Mouse (Mus musculus) cerebellum, postnatal 14 days (tissue): ENCODE measurements around the gene Nlrc5.
"Not testable (repeated sequence)": the region's sequence is repeated elsewhere in the genome, so short reads cannot be mapped to it uniquely, and the experiment has no call there.

ENCODE experiments used
- DNase-seq, 2 experiments: peaks; one replicate each; pipeline ENCODE4 v3.0.0; 2021; ENCODE audit warnings: mixed read lengths in 2 of 2

The Nlrc5 gene

DNA sequence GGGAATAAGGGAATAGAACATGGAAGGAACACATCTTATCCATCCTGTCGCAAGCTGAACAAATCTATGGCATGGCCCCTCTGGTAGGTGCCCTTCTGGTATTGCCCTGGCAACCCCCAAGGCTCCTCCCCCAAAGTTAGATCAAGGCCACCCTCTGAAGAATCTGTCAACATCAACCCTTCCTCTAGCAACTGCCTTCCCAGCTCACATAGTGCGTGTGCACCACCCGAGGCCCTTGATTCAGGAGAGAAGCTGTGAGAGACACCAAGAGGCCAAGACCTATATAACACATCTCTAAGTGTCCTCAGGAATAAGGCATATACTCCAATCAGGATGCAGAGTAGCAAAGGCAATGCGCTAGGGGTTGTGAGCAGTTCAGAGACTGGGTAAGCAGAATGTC lies 11.9 kb upstream of the Nlrc5 start:
- no peak for DNase-seq

DNA sequence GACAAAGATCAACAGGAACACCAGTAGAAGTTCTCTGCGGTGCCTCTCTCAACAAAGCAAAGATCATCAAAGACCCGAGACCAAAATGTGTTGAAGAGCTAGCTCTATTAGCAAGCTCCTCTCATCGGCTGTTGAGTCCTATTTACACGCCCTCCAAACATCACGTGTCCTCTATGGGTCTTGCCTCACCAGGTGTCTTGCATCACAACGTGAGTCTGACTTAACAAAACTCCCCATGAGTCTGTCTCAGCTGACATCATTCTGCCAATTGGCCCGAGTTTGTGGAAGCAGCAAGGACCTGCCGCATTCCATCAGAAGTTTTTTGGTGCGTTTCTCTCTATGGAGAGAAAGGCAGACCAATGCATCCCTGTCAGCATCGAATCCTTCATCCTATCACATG lies 6.2 kb upstream of the Nlrc5 start:
- DNase-seq = no peak

DNA sequence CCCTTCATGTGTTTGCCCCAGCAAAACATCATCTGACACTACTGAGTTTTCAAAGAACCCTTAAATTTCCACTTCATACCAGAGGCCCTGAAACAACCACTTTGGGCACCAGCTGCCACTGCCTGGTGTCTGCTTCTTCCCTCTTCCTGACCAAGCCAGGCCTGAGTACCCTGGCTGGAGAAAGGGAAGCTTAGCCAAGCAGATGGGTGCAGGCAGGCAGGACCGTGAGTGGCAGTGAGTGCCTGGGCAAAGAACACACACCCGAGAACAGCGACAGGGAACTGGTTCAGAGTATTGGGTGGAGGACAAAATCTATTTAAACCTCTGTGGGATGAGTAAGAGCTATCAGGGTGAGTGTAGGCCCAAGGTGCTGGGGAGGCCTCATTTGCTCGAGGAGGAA lies 5.7 kb upstream of the Nlrc5 start:
- no peak for DNase-seq

DNA sequence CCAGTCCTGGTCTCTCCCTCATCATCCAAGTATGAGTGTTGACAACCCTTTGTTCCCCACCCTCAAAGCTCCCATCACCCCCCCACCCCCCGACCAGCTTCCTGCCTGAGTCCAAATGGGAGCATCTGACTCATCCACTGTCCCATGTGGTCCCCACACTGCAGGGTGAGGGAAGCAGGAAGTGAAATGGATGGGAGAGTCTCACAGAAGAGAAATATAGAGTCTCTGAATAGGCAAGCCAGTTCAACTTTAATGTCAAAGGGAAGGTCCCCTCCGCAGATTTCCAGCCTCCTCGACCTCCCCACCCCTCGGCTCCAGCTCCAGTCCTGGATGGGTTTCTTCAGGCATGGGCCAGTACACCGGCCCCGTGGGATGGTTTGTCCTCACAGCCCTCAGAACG lies 4.8 kb upstream of the Nlrc5 start:
- no peak for DNase-seq

DNA sequence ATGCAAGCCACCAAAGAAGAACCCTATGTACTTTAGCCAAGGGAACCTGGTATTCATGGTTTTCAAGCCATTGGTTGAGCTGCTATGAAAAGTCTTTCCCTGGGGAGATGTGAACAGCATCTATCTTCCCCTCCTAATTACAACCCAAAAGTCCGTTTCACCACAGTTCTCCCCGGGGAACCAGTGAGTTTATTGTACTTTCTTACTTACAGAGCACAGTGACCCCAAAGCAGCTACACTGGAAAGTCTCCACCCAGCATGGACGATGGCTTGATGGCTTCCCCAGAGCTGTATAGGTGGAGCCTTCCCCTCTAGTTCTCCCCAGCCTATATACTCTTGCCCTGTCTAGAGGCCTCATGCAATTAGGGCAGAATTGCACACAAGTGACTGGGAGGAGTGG lies 1.9 kb upstream of the Nlrc5 start:
- no peak for DNase-seq

DNA sequence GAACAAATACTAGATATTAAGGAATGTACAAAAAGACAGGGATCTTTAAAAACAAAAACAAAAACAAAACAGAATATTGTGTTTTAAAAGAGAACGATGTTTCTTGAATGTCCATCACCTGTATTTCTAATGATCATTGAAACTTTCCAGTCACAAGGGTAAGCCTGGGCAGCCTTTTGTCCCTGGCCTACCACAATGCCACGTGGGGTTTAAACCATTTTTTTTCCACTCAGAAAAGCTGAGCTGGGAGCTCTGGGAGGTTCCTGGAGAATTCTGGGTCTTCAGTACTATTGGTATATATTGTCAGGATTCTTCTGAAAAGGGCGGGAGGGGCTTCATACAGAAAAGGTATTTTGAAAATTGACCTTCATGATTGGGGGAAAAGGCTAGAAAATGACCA lies 802 bp downstream of the Nlrc5 start:
- no peak for DNase-seq

DNA sequence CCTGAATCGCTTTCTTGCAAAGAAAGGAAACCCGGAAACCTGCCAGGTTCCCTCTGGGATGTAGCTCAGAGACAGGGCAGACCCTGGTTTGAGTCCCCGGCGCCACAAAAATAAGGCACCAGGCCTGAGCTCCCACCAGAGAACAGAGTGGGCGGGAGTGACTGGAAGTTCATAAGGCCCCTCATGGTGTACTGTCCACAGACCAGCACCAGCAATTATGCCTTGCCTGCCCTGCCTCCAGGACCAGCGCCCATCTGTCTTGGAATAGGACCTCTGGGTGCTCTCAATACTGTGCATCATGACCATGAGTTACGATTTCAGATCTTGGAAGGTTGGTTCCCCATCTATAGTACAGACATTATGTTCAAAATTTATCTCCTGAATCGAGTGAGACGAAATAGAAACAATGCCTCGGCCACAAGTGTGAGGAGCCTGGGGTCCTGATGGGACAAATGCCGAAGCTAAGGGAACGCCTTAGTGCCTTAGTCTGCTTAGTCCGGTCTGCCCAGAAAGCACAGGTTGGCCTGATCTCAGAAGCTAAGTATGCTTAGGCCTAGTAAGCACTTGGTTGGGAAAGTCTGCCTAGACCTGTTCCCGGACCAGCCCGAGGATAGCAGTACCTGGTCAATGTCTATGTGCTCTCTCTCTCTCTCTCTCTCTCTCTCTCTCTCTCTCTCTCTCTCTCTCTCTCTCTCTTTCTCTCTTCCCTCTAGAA lies 1.4 kb downstream of the Nlrc5 start:
- no peak for DNase-seq

DNA sequence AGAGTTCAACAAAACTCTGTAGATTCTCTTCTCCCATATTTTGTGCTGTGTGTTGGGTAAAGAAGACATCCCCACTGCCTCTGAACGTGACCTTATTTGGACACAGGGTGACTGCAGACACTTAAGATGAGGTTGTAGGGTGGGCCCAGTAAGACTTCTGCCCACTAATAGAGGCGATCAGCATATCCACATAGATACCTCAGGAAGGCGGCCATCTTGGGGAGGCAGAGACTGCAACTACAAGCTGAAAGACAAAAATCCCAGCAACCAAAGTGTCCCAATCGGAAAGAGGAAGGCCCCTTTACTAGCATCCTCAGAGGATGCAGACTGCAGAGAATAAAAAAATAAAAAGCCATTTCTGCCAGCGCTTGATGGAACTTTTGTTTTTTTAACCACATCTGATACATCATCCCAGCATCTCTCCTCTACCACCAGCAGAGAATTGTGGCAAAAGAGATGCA lies 2.0 kb downstream of the Nlrc5 start:
- DNase-seq = no peak

DNA sequence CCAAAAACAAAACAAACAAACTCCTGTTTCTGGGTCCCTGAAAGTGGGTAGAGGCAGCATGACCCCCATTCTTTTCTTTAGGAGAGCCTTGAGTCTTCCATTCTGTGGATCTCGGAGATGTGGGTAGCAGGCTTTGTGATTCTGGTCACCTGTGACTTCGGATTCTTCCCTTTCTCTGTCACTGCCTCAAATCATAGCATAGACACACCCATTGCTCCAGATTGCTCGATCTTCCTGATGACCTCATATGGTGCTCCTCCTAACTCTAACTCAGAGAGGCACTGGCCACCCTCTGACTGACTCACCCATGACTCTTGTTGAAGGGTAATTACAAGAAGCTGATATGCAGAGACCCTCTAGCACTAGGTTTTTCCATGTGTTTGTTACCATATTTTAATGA lies 2.7 kb downstream of the Nlrc5 start:
- no peak for DNase-seq

DNA sequence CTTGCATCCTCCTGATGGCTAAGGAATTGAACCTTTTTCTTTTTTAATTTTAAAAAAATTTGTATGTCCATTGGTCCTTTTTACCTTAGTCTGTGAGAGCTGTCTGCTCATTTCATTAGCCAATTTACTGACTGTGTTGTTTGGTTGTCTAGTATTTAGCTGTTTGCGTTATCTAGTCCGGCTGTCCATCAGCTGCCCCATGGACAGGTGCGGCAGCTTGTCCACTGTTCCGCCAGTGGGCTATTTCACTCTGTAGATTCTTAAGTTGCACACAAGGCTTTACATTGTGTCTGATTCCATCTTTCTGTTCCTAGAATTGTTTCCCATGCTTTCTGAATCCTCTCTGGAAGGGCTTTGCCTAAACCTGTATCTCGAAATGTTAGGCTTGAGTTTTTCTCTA lies 4.5 kb downstream of the Nlrc5 start:
- no peak for DNase-seq

DNA sequence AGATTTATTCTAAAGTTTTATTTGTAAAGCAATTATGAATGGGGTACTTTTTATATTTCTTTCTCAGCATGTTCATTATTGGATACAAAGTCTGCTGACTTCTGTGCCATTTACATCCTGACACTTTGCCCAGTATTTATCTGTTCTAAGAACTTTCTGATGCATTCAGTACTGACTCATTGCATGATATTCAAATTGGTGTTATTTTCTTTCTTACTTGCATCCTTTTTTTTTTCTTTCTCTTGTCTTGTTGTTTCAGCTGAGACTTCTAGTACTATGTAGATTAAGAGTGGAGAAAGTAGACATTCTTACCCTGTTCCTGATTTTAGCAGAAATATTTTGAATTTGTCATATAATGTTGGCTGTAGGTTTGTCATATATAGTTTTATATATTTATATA lies 5.5 kb downstream of the Nlrc5 start:
- no peak for DNase-seq

DNA sequence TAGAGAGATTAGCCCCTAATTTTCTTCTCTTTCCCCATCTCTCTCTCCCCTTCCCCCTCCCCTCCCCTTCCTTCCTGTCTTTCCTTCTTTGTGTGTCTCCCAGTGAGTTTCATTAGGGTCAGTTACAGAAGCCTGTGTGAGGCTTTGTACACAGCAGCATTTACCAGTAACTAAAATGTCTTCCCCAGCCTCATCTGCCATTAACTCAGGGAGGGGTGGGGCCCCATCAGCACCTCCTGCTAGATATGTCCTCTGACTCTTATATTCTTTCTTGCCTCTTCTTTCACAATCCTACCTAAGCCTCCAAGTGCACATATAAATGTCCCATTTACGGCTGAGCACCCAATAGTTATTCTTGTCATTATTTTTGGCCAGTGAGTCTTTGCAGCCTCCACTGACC lies 6.2 kb downstream of the Nlrc5 start:
- no peak for DNase-seq

DNA sequence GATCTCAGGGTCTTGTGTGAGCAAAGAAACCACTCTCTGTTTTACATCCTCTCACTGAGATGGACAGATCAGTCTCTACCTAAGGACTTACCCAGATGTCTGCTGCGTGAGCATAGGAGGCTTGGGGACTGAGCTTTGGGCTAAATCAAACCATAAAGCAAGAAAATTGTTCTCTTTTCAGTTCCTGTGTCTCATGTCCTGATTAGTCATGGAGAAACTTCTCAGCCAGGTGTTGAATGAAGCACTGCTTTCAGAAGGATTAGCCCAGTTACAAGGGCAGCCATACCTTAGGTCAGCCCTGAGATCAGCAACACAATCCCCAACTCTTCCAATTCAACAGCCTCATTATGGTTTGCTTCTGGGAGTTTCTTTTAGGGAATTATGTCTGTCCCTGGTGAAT lies 7.5 kb downstream of the Nlrc5 start:
- DNase-seq = no peak

DNA sequence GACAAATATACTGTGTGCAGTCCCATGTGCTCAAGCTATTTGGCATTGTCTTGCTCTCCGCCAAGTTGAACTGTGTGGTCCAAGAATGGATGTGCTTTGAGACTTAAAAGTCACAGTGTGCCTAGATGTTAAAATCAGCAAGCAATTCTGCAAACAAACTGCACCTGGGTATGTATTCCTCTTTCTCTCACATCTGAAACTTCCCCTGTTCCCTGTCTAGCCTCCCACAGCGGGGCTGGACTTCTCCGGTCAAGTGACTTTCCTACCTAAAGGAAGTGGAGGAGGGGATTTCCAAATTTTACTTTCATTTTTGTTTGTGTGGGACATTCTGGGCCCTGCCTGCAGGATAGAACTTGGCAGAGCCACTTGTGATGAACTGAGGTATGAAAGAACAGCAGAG lies 9.0 kb downstream of the Nlrc5 start:
- no peak for DNase-seq

DNA sequence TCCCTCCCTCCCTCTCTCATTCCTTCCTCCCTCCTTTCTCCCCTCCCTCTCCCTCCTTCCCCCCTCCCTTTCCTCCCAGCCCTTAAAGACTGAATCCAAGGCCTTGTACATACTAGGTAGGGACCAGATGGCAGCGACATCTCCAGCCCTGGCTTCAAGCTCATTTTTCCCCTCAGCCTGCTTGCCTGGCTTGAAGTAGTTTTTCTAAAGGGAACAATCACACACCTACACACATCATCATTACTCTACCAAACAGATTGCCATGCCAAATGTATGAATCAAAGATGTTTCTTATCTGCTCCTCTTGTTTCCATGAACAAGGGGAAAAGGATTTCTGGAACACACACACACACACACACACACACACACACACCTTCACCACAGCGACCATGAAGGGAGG lies 10.3 kb downstream of the Nlrc5 start:
- no peak for DNase-seq

DNA sequence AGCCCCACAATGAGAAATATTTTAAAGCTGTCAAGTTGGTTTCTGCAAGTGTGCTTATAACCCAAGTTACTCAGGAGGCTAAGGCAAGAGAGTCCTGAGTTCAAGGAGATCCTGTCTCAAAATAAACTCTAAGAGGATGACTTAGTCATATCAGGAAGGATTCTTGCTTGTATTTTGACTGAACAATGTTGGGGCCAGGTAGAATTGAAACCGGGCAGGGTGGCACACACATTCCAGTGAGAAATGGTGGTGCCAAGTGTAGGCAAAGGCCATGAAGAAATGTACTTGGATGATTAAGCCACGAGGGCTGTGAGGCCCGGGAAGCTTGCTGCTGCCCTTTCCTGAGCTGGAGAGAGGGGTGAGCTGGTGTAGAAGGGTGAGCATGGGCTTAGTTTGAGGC lies 13.0 kb downstream of the Nlrc5 start:
- no peak for DNase-seq

DNA sequence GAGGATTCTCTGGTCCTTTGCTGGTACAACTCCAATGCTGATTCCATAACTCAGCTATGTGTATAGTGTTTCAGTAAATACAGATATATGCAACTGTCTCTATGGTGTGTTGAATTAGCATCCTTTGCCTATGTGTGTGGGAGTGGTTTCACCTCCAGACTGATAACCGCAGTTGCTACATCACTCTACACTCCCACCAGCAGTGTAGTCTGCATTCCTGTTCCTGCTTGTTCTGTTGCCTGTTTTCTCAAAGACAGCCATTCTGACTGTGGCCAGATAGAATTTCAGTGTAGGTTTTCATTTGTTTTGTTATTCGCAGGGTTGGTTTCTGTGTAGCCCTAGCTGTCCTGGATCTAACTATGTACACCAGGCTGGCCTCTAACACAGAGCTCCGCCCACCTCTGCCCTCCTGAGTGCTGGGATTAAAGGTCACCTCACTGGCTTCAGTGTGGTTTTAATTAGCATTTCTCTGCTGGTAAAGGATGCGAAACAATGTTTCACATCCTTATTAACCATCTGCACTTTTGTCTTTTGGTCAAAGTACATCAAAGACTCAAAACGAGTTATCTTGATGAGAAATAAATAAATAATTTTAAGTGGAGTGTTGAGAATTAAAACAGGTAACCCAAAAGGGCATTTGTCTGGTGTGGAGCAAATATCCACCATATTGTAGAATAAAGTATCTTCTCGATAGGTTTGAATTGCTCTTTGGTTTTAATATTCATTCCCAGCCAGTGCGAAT lies 13.6 kb downstream of the Nlrc5 start:
- no peak for DNase-seq

DNA sequence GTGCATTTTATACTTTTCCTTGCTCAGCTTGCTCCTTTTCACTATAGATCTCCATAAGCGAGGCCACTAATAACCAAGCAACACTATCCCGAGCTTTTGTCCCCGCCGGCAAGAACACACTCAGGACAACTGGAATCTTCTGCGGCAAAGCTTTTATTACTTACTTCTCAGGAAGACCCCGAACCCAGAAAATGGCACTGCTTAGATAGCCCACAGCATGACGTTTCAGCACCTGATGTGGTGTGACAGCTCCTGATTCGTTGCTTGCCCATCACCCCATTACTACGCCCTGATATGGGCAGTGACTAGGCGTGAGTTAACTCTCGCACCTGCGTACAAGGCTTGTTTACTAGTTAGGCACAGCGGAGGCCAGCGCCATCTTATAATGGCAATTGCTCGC lies 18.8 kb downstream of the Nlrc5 start:
- not testable (repeated sequence) for DNase-seq

DNA sequence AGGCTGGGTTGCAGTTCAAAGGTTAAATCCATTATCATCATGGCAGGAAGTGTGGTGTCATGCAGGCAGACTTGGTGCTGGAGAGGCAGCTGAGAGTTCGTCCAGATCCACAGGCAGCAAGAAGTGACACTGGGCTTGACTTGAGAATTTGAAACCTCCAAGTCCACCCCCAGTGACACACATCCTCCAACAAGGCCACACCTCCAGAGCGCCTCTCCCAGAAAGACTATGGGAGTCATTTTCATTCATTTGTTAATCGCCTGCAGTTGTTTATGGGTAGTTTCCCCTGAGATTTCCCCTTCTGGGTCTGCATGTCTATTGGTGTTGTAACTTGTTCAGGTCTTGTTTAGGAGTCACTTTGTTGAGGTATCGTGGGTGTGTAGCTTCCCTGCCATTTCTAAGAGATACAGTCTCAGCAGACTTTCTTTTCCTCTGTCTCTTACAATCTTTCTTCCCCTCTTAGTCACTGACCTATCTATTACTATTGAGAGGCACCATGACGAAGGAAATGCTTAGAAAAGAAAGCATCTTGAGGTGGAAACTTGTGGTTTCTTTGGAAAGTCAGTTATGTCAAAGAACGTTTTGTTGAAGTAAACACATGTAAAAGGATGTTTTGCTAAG lies 19.8 kb downstream of the Nlrc5 start:
- DNase-seq = no peak

DNA sequence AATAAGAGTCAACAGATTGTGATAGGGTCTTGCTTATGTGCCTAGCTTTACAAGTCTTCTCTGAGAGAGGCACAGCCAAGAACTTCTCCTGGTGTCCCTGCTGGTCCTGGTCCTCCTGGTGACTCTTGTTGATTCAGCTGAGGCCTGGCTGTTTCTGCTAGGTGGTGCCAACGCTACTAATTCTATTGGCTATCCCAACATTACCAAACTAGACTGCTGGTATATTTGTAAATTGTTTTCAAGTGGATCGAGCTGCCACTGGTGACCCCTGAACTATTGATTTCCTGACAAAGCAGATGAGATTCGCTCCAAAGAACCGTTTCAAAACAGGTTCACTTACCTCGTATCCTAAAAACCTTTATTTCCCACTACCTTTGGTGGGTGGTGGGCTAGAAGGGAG lies 20.7 kb downstream of the Nlrc5 start:
- DNase-seq = no peak

DNA sequence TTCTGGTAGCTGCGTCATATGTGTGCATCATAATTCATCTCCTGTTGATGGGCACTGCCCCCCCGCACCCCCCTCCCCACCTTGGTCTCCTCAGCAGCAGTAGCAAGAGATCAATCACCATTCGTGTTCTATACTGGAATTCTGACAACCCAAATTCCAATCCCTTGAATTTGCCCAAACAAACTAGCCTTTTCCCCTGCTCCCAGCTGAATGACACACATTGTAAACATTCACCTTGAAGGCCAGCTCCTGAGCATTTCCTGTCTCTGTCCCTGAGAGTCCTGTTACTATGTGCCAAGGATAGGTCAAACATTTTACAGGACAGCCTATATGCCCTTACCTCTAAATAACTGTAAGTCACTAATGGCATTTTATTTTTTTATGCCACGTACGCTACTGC lies 21.9 kb downstream of the Nlrc5 start:
- no peak for DNase-seq

DNA sequence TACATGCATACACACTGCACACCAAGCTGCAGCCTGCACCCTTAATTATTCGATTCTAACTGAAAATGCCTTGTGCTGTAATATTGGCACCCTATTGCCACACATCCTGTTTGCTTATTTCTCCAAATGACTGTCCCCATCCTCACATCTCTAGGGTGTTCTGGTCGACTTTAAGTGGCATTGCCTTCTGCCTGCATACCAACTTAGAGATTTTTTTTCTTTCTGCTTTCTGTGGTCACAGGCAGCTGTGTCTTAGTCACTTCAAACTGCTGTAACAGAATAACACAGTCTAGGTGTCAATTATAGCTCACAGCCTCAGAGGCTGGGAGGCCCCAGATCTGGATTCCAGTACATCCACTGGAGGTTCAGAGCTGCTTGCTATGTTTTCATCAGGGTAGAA lies 24.4 kb downstream of the Nlrc5 start:
- DNase-seq = no peak

DNA sequence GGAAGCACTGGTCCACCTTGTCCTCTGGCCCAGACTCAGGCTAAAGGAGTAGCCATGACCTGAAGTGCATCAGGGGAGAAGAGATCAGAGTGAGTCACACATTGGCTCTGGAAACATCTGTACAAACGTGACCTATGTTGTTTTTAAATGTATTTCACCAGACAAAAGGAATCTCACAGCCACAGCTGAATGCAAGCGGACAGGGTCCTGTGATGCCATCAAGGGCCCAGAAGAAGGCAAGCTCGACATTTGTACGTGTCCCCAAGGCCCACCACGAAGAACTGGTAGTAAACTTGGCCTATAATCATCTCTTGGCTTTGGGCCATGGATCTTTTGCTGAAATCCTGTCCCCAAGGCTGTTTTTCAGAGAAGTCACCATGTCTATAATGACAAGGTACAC lies 35.5 kb downstream of the Nlrc5 start:
- no peak for DNase-seq

DNA sequence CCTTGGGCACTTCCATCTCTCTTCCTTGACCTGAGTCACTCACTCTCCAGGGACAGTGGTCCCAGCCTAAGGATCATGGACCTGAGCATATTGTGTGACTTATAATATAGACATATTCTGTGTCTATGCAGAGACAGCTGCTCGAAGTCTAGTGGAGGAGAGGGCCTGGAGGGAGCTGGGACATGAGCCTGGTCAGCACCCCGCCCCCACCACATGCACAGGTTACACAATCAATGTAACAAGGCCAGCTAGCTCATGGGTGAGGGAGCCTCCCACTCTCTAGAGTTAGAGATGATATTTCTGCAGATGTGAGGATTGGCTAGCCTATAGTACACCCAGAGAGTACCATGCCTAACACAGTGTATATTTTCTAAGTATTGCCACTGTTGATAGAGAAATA lies 36.6 kb downstream of the Nlrc5 start:
- DNase-seq = no peak
